Mouse (Mus musculus): ENCODE measurements around the gene Olfr591. TPM values are rescaled to one million over a fixed set of nuclear protein-coding genes. Genes with fewer than 3 reads are reported as not detected.
"Not testable (repeated sequence)": the region's sequence is repeated elsewhere in the genome, so short reads cannot be mapped to it uniquely, and the experiment has no call there.

The Olfr591 gene
- total RNA-seq (2014; rRNA removed), result not detected in 2 replicates
- not detected in 2 replicates for polyA plus RNA-seq (2015; fragmentation: Nextera tagmentation; extraction: Ambion mirVana)

DNA sequence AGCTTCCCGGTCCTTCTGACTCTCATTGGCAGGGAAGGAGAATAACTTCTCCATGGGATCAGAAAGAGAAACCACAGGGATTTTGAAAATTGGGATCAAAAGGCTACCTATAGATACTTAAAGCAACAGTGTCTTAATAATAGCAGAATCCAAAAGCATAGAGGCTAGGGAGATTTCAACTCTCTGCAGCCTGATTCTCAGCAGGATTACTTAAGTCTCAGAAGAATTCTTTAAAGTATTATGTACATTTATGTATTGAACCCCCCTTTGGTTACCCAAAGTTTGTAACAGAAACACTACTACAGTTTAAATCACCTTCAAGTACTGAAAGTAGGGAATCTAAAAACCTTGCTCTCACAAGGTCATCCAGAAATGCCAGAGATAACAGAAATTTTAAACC lies at the start of gene Olfr591:
Olfr591 (minus strand) TSS at position 101 of the 400 bp plus-strand sequence.
- Histone ChIP-seq H3K9me3 (ENCODE audit: low read length) (peaks cover 7% of the 10 kb centered on the region; the same call in 1 of the 2 replicates), H3K36me3 (ENCODE audit: insufficient read depth, low read length) (no peaks in the 10 kb centered on the region), H3K4me1 (ENCODE audit: insufficient read depth, low read length) (no peaks in the 10 kb centered on the region), H3K4me2 (ENCODE audit: low read depth, low read length, poor library complexity, severe bottlenecking) (no peak within 1 kb of the TSS), H3K4me3 (ENCODE audit: low read depth, low read length) (no peak within 1 kb of the TSS), H3K9ac (replicated peaks; ENCODE audit: low read length, poor library complexity, severe bottlenecking) (no peak within 1 kb of the TSS), H3K27me3 (ENCODE audit: insufficient read depth, low read length) (no peaks in the 10 kb centered on the region), H3K27ac (ENCODE audit: low read depth, low read length) (no peak within 1 kb of the TSS)
- 78% methylated on average over 1 of the region's 1 CpGs for WGBS
- DNase-seq (ENCODE audit: low spot score), result no peak
- ATAC-seq (ENCODE audit: low FRiP score), result no peak
- no peak for TF ChIP-seq CTCF (IDR thresholded peaks at IDR 0.05)

GRCm38 (mm10) chr7:103216696-103217095 lies 38.6 kb upstream of the Olfr591 start, which contains the start of gene Olfr594:
TSS of gene Olfr594 (plus strand) at chr7:103216996.
- Histone ChIP-seq H3K36me3 (ENCODE audit: insufficient read depth, low read length) (no peaks in the 10 kb centered on the region), H3K9me3 (ENCODE audit: low read length) (no peaks in the 10 kb centered on the region), H3K27me3 (ENCODE audit: insufficient read depth, low read length) (no peaks in the 10 kb centered on the region), H3K4me1 (ENCODE audit: insufficient read depth, low read length) (no peaks in the 10 kb centered on the region), H3K27ac (ENCODE audit: low read depth, low read length) (no peak within 1 kb of the TSS), H3K4me3 (ENCODE audit: low read depth, low read length) (no peak within 1 kb of the TSS), H3K9ac (replicated peaks; ENCODE audit: low read length, poor library complexity, severe bottlenecking) (no peak within 1 kb of the TSS), H3K4me2 (ENCODE audit: low read depth, low read length, poor library complexity, severe bottlenecking) (no peak within 1 kb of the TSS)
- TF ChIP-seq CTCF (IDR thresholded peaks at IDR 0.05), result no peak
- ATAC-seq (ENCODE audit: low FRiP score), result no peak
- DNase-seq (ENCODE audit: low spot score), result no peak

GRCm38 (mm10) chr7:103212050-103212449 lies 33.9 kb upstream of the Olfr591 start:
- not testable (repeated sequence) for ATAC-seq (ENCODE audit: low FRiP score)
- 94% methylated on average over 5 of the region's 5 CpGs for WGBS

DNA sequence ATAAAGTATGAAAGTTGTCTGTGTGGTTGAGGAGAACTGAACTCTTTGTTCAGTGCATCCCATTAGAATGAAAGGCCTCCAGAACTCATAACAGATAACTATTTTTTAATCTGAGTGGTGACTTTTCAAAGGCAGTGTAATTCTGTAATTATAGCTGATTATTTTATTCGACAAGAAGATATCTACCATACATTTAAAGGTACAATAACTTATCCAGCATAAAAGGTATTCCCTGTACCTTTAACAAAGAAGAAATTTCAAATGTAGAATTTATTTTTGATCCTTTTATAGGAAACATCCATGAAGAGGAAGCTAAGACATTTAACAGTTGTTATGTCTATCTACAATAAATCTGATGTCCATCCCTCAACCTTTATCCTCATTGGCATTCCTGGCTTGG lies 33.4 kb upstream of the Olfr591 start, which contains the start of gene Olfr593:
Olfr593 (plus strand) TSS at position 301 of the 400 bp plus-strand sequence.
- Histone ChIP-seq H3K27ac (ENCODE audit: low read depth, low read length) (no peak within 1 kb of the TSS), H3K4me2 (ENCODE audit: low read depth, low read length, poor library complexity, severe bottlenecking) (no peak within 1 kb of the TSS), H3K9me3 (ENCODE audit: low read length) (no peaks in the 10 kb centered on the region), H3K36me3 (ENCODE audit: insufficient read depth, low read length) (no peaks in the 10 kb centered on the region), H3K9ac (replicated peaks; ENCODE audit: low read length, poor library complexity, severe bottlenecking) (no peak within 1 kb of the TSS), H3K4me3 (ENCODE audit: low read depth, low read length) (no peak within 1 kb of the TSS), H3K4me1 (ENCODE audit: insufficient read depth, low read length) (no peaks in the 10 kb centered on the region), H3K27me3 (ENCODE audit: insufficient read depth, low read length) (no peaks in the 10 kb centered on the region)
- TF ChIP-seq CTCF (IDR thresholded peaks at IDR 0.05), result no peak
- ATAC-seq (ENCODE audit: low FRiP score) (no peak), DNase-seq (ENCODE audit: low spot score) (no peak)
- whole genome bisulfite sequencing, result 65% methylated on average over 1 of the region's 1 CpGs

More at GRCm38 (mm10) chr7:103212050-103212449, 33.9 kb upstream of the Olfr591 start:
- not testable (repeated sequence) for H3K27ac ChIP-seq (ENCODE audit: low read depth, low read length); H3K9ac ChIP-seq (replicated peaks; ENCODE audit: low read length, poor library complexity, severe bottlenecking); DNase-seq (ENCODE audit: low spot score); H3K4me1 ChIP-seq (ENCODE audit: insufficient read depth, low read length); H3K27me3 ChIP-seq (ENCODE audit: insufficient read depth, low read length); H3K36me3 ChIP-seq (ENCODE audit: insufficient read depth, low read length); H3K4me2 ChIP-seq (ENCODE audit: low read depth, low read length, poor library complexity, severe bottlenecking); H3K4me3 ChIP-seq (ENCODE audit: low read depth, low read length); H3K9me3 ChIP-seq (ENCODE audit: low read length)

- H3K27ac ChIP-seq (ENCODE audit: low read depth, low read length); H3K27me3 ChIP-seq (ENCODE audit: insufficient read depth, low read length); DNase-seq (ENCODE audit: low spot score); H3K9ac ChIP-seq (replicated peaks; ENCODE audit: low read length, poor library complexity, severe bottlenecking); H3K36me3 ChIP-seq (ENCODE audit: insufficient read depth, low read length); H3K4me3 ChIP-seq (ENCODE audit: low read depth, low read length); H3K4me1 ChIP-seq (ENCODE audit: insufficient read depth, low read length); ATAC-seq (ENCODE audit: low FRiP score); H3K4me2 ChIP-seq (ENCODE audit: low read depth, low read length, poor library complexity, severe bottlenecking): not testable (repeated sequence)
- 75% methylated on average over 1 of the region's 1 CpGs for WGBS
- peaks cover 11% of the 10 kb centered on the region for H3K9me3 ChIP-seq (ENCODE audit: low read length)
Measured at GRCm38 (mm10) chr7:103184503-103184902, 6.4 kb upstream of the Olfr591 start, which contains the start of gene Olfr592. TSS of gene Olfr592 (plus strand) at chr7:103184803.

DNA sequence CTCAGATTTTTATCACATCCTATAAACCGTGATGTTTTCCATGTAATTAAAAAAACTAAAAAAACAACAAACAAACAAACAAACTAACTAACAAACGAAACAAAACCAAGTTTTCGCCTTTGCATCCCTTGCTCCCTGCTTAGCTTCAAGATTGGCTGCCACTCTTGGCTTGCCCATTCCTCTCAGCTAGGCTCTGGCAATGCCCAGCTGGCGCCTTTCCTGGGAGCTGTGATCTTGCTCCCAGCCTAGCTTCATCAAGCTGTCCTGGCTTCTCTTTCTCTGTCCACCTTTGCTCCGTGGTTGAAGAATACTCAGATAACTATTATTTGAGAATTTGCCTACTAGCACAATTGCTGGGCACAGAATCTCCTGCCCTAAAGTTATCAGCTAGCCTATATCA lies 8.4 kb downstream of the Olfr591 start:
- H3K36me3 ChIP-seq (ENCODE audit: insufficient read depth, low read length), result no peaks in the 10 kb centered on the region
- H3K27ac ChIP-seq (ENCODE audit: low read depth, low read length), result no peak overlapping the region
- H3K4me2 ChIP-seq (ENCODE audit: low read depth, low read length, poor library complexity, severe bottlenecking), result no peak overlapping the region
- H3K4me1 ChIP-seq (ENCODE audit: insufficient read depth, low read length), result no peaks in the 10 kb centered on the region
- H3K9ac ChIP-seq (replicated peaks; ENCODE audit: low read length, poor library complexity, severe bottlenecking), result no peak overlapping the region
- 74% methylated on average over 5 of the region's 5 CpGs for WGBS
- H3K4me3 ChIP-seq (ENCODE audit: low read depth, low read length), result no peak overlapping the region
- H3K27me3 ChIP-seq (ENCODE audit: insufficient read depth, low read length), result no peaks in the 10 kb centered on the region
- no peaks in the 10 kb centered on the region for H3K9me3 ChIP-seq (ENCODE audit: low read length)
- TF ChIP-seq CTCF (IDR thresholded peaks at IDR 0.05), result no peak
- ATAC-seq (ENCODE audit: low FRiP score), result no peak
- no peak for DNase-seq (ENCODE audit: low spot score)

All from midbrain, postnatal 0 days (tissue).